Mouse (Mus musculus): ENCODE data around the gene Gls2. TPM values are rescaled to one million over a fixed set of nuclear protein-coding genes. Genes with fewer than 3 reads are reported as not detected.
A peak's percentile ranks its signal among the peaks of the same experiment; 100 is the strongest.

Gls2 gene
- polyA plus RNA-seq, 2 experiments = 3.7 to 5.5 TPM

GRCm38 (mm10) chr10:128258953-128259352, 64.7 kb downstream of the Gls2 start:
- DNase-seq (ENCODE audit: low read depth in 3 of 3, low spot score in 3 of 3) = peak in 1 of 3 experiments; percentile 22
- 24% methylated on average over 4 of the region's 4 CpGs for WGBS (ENCODE audit: insufficient replicate concordance)
- Histone ChIP-seq H3K4me1 (replicated peaks; ENCODE audit: control insufficient read depth in 2 of 2, insufficient read depth in 2 of 2, low read length in 1 of 2) (peaks cover 0 to 11% of the 10 kb centered on the region in 2 experiments; a peak in 1 of 4 replicates), H3K27me3 (ENCODE audit: control insufficient read depth, insufficient read depth, low read length) (no peaks in the 10 kb centered on the region), H3K4me2 (ENCODE audit: low read depth) (no peak overlapping the region), H3K27ac (no peak overlapping the region), H3K9ac (replicated peaks) (no peak overlapping the region), H3K9me3 (ENCODE audit: control insufficient read depth, low read length) (no peaks in the 10 kb centered on the region), H3K4me3 (ENCODE audit: insufficient read depth in 1 of 2, low read depth in 2 of 2, low read length in 2 of 2) (no peak overlapping the region), H3K36me3 (replicated peaks; ENCODE audit: control insufficient read depth, insufficient read depth, low read depth) (no peaks in the 10 kb centered on the region)
- ATAC-seq (ENCODE audit: insufficient read depth) = peak; percentile 26; the same call in 1 of the 2 replicates
- no peak for TF ChIP-seq EP300 (IDR thresholded peaks at IDR 0.05; ENCODE audit: low read depth)
- no peak for TF ChIP-seq CTCF (IDR thresholded peaks at IDR 0.05; ENCODE audit: low read depth)

Other genes starting within 250 kb of the Gls2 start
- gene Hsd17b6, start 186.8 kb upstream of the Gls2 start, polyA plus RNA-seq (2012; rRNA removed) = not detected in 2 replicates
- gene Hsd17b6, start 186.8 kb upstream of the Gls2 start, polyA plus RNA-seq (2014; fragmentation: Nextera tagmentation; extraction: Ambion mirVana) = not detected in 2 replicates
- gene Prim1, start 179.3 kb upstream of the Gls2 start, polyA plus RNA-seq (2012; rRNA removed) = 26.3 and 42.0 TPM in 2 replicates
- gene Prim1, start 179.3 kb upstream of the Gls2 start, polyA plus RNA-seq (2014; fragmentation: Nextera tagmentation; extraction: Ambion mirVana) = 78.2 and 84.1 TPM in 2 replicates
- 160 and 272 TPM in 2 replicates for gene Naca, start 158.9 kb upstream of the Gls2 start, polyA plus RNA-seq (2012; rRNA removed)
- gene Naca, start 158.9 kb upstream of the Gls2 start, polyA plus RNA-seq (2014; fragmentation: Nextera tagmentation; extraction: Ambion mirVana) = 519 and 530 TPM in 2 replicates
- 20.9 and 40.1 TPM in 2 replicates for gene Ptges3, start 135.5 kb upstream of the Gls2 start, polyA plus RNA-seq (2012; rRNA removed)
- gene Ptges3, start 135.5 kb upstream of the Gls2 start, polyA plus RNA-seq (2014; fragmentation: Nextera tagmentation; extraction: Ambion mirVana) = 233 and 244 TPM in 2 replicates
- 910 and 999 TPM in 2 replicates for gene Atp5b, start 111.2 kb upstream of the Gls2 start, polyA plus RNA-seq (2012; rRNA removed)
- 1,823 and 1,877 TPM in 2 replicates for gene Atp5b, start 111.2 kb upstream of the Gls2 start, polyA plus RNA-seq (2014; fragmentation: Nextera tagmentation; extraction: Ambion mirVana)
- 9.5 TPM in 2 replicates for gene Baz2a, start 102.9 kb upstream of the Gls2 start, polyA plus RNA-seq (2012; rRNA removed)
- 9.1 and 10.3 TPM in 2 replicates for gene Baz2a, start 102.9 kb upstream of the Gls2 start, polyA plus RNA-seq (2014; fragmentation: Nextera tagmentation; extraction: Ambion mirVana)
- gene Rbms2, start 14.2 kb upstream of the Gls2 start, polyA plus RNA-seq (2012; rRNA removed) = 8.0 and 9.5 TPM in 2 replicates
- 4.5 and 6.1 TPM in 2 replicates for gene Rbms2, start 14.2 kb upstream of the Gls2 start, polyA plus RNA-seq (2014; fragmentation: Nextera tagmentation; extraction: Ambion mirVana)
- 12.9 and 14.2 TPM in 2 replicates for gene Spryd4, start 17.4 kb downstream of the Gls2 start, polyA plus RNA-seq (2012; rRNA removed)
- 20.8 and 21.4 TPM in 2 replicates for gene Spryd4, start 17.4 kb downstream of the Gls2 start, polyA plus RNA-seq (2014; fragmentation: Nextera tagmentation; extraction: Ambion mirVana)
- gene Mip, start 31.4 kb downstream of the Gls2 start, polyA plus RNA-seq (2012; rRNA removed) = 0.02 TPM in 2 replicates
- gene Mip, start 31.4 kb downstream of the Gls2 start, polyA plus RNA-seq (2014; fragmentation: Nextera tagmentation; extraction: Ambion mirVana) = not detected in 2 replicates
- gene Timeless, start 37.6 kb downstream of the Gls2 start, polyA plus RNA-seq (2012; rRNA removed) = 8.1 and 12.9 TPM in 2 replicates
- gene Timeless, start 37.6 kb downstream of the Gls2 start, polyA plus RNA-seq (2014; fragmentation: Nextera tagmentation; extraction: Ambion mirVana) = 23.3 and 23.4 TPM in 2 replicates
- gene Apon, start 59.6 kb downstream of the Gls2 start, polyA plus RNA-seq (2012; rRNA removed) = 0.73 and 1.1 TPM in 2 replicates
- 0.52 and 0.58 TPM in 2 replicates for gene Apon, start 59.6 kb downstream of the Gls2 start, polyA plus RNA-seq (2014; fragmentation: Nextera tagmentation; extraction: Ambion mirVana)
- 54.1 and 61.3 TPM in 2 replicates for gene Apof, start 74.2 kb downstream of the Gls2 start, polyA plus RNA-seq (2012; rRNA removed)
- gene Apof, start 74.2 kb downstream of the Gls2 start, polyA plus RNA-seq (2014; fragmentation: Nextera tagmentation; extraction: Ambion mirVana) = 73.7 and 74.1 TPM in 2 replicates
- gene Stat2, start 76.1 kb downstream of the Gls2 start, polyA plus RNA-seq (2012; rRNA removed) = 5.9 and 6.4 TPM in 2 replicates
- gene Stat2, start 76.1 kb downstream of the Gls2 start, polyA plus RNA-seq (2014; fragmentation: Nextera tagmentation; extraction: Ambion mirVana) = 4.2 and 5.4 TPM in 2 replicates
- gene Il23a, start 104.3 kb downstream of the Gls2 start, polyA plus RNA-seq (2012; rRNA removed) = 0.06 and 0.08 TPM in 2 replicates
- not detected in 2 replicates for gene Il23a, start 104.3 kb downstream of the Gls2 start, polyA plus RNA-seq (2014; fragmentation: Nextera tagmentation; extraction: Ambion mirVana)
- 11.5 and 13.3 TPM in 2 replicates for gene Pan2, start 108.9 kb downstream of the Gls2 start, polyA plus RNA-seq (2012; rRNA removed)
- gene Pan2, start 108.9 kb downstream of the Gls2 start, polyA plus RNA-seq (2014; fragmentation: Nextera tagmentation; extraction: Ambion mirVana) = 10.1 and 11.5 TPM in 2 replicates
- gene Cnpy2, start 128.0 kb downstream of the Gls2 start, polyA plus RNA-seq (2012; rRNA removed) = 23.8 and 38.8 TPM in 2 replicates
- gene Cnpy2, start 128.0 kb downstream of the Gls2 start, polyA plus RNA-seq (2014; fragmentation: Nextera tagmentation; extraction: Ambion mirVana) = 92.7 and 98.3 TPM in 2 replicates
- gene Cs, start 143.3 kb downstream of the Gls2 start, polyA plus RNA-seq (2012; rRNA removed) = 71.6 and 80.5 TPM in 2 replicates
- gene Cs, start 143.3 kb downstream of the Gls2 start, polyA plus RNA-seq (2014; fragmentation: Nextera tagmentation; extraction: Ambion mirVana) = 117 and 126 TPM in 2 replicates
- gene Coq10a, start 174.5 kb downstream of the Gls2 start, polyA plus RNA-seq (2012; rRNA removed) = 6.5 and 7.7 TPM in 2 replicates
- 4.7 and 5.0 TPM in 2 replicates for gene Coq10a, start 174.5 kb downstream of the Gls2 start, polyA plus RNA-seq (2014; fragmentation: Nextera tagmentation; extraction: Ambion mirVana)
- 7.4 and 7.7 TPM in 2 replicates for gene Ankrd52, start 182.7 kb downstream of the Gls2 start, polyA plus RNA-seq (2012; rRNA removed)
- gene Ankrd52, start 182.7 kb downstream of the Gls2 start, polyA plus RNA-seq (2014; fragmentation: Nextera tagmentation; extraction: Ambion mirVana) = 4.3 and 5.5 TPM in 2 replicates
- gene Slc39a5, start 206.8 kb downstream of the Gls2 start, polyA plus RNA-seq (2012; rRNA removed) = 33.0 and 40.8 TPM in 2 replicates
- 37.6 and 40.7 TPM in 2 replicates for gene Slc39a5, start 206.8 kb downstream of the Gls2 start, polyA plus RNA-seq (2014; fragmentation: Nextera tagmentation; extraction: Ambion mirVana)
- 24.2 and 25.4 TPM in 2 replicates for gene Nabp2, start 217.0 kb downstream of the Gls2 start, polyA plus RNA-seq (2012; rRNA removed)
- gene Nabp2, start 217.0 kb downstream of the Gls2 start, polyA plus RNA-seq (2014; fragmentation: Nextera tagmentation; extraction: Ambion mirVana) = 45.4 and 48.7 TPM in 2 replicates
- gene Rnf41, start 217.2 kb downstream of the Gls2 start, polyA plus RNA-seq (2012; rRNA removed) = 5.0 and 5.9 TPM in 2 replicates
- gene Rnf41, start 217.2 kb downstream of the Gls2 start, polyA plus RNA-seq (2014; fragmentation: Nextera tagmentation; extraction: Ambion mirVana) = 4.8 and 6.2 TPM in 2 replicates

Measured in liver, embryonic 14.5 days (tissue).